Mouse (Mus musculus) kidney, postnatal 36 days (tissue): ENCODE measurements around the gene Usp37.
"Not testable (repeated sequence)": the region's sequence is repeated elsewhere in the genome, so short reads cannot be mapped to it uniquely, and the experiment has no call there.

Experiments used
- DNase-seq, 2 experiments: peaks; one replicate each; pipeline ENCODE4 v3.0.0; 2021 to 2022; ENCODE audit warnings: mixed read lengths in 2 of 2

Gene Usp37

GRCm38 (mm10) chr1:74544184-74544583, at the start of gene Usp37:
Usp37 (minus strand) TSS chr1:74544284.
- no peak for DNase-seq

- DNase-seq, result peak; percentile 99
Measured at GRCm38 (mm10) chr1:74587773-74588445, 43.8 kb upstream of the Usp37 start, which contains the start of the genes Zfp142 and Bcs1l. Zfp142 (minus strand) TSS chr1:74588246. Bcs1l (plus strand) TSS chr1:74588289.

GRCm38 (mm10) chr1:74587233-74587772, 43.2 kb upstream of the Usp37 start:
- DNase-seq, result peak in 1 of 2 experiments; percentile 5

GRCm38 (mm10) chr1:74584616-74585398, 40.7 kb upstream of the Usp37 start:
- no peak for DNase-seq

- no peak for DNase-seq
Measured at GRCm38 (mm10) chr1:74582621-74583020, 38.5 kb upstream of the Usp37 start.

GRCm38 (mm10) chr1:74569739-74570719, 25.9 kb upstream of the Usp37 start:
- no peak for DNase-seq

GRCm38 (mm10) chr1:74565834-74566233, 21.8 kb upstream of the Usp37 start:
- no peak for DNase-seq

GRCm38 (mm10) chr1:74559061-74559460, 15.0 kb upstream of the Usp37 start:
- no peak for DNase-seq

GRCm38 (mm10) chr1:74542451-74542961, 1.6 kb downstream of the Usp37 start, which contains the start of gene Plcd4:
Plcd4 (plus strand) TSS chr1:74542888.
- DNase-seq, result peak; percentile 54 to 58

GRCm38 (mm10) chr1:74538650-74539049, 5.4 kb downstream of the Usp37 start:
- DNase-seq, result no peak

- DNase-seq, result peak; percentile 29 to 60
Measured at GRCm38 (mm10) chr1:74528589-74528988, 15.5 kb downstream of the Usp37 start.

- DNase-seq, result peak; percentile 27 to 43
Measured at GRCm38 (mm10) chr1:74524746-74525145, 19.3 kb downstream of the Usp37 start.

- DNase-seq, result no peak
Measured at GRCm38 (mm10) chr1:74519875-74520274, 24.2 kb downstream of the Usp37 start.

GRCm38 (mm10) chr1:74512999-74513398, 31.1 kb downstream of the Usp37 start:
- not testable (repeated sequence) for DNase-seq

GRCm38 (mm10) chr1:74511306-74511705, 32.8 kb downstream of the Usp37 start:
- peak in 1 of 2 experiments; percentile 47 for DNase-seq

GRCm38 (mm10) chr1:74507780-74508179, 36.3 kb downstream of the Usp37 start:
- DNase-seq, result no peak

GRCm38 (mm10) chr1:74506471-74506881, 37.6 kb downstream of the Usp37 start:
- peak; percentile 26 to 65 for DNase-seq

GRCm38 (mm10) chr1:74505721-74506464, 38.2 kb downstream of the Usp37 start, which contains the start of gene Cnot9:
Cnot9 (plus strand) TSS chr1:74506058.
- peak; percentile 100 for DNase-seq

GRCm38 (mm10) chr1:74505393-74505720, 38.7 kb downstream of the Usp37 start:
- DNase-seq, result no peak

- DNase-seq, result no peak
Measured at GRCm38 (mm10) chr1:74501106-74501505, 43.0 kb downstream of the Usp37 start.

- no peak for DNase-seq
Measured at GRCm38 (mm10) chr1:74485792-74486191, 58.3 kb downstream of the Usp37 start.
